Mouse (Mus musculus) gastrocnemius, postnatal 25 days (tissue): ENCODE measurements at regions not wholly inside any gene's neighbourhood (a gene's known extent, or its start where the extent isn't known, plus 50 kb on each side); places are given as distances from the start of the nearest gene placed in this dataset.

Experiments
- DNase-seq: peaks from one replicate; pipeline ENCODE4 v3.0.0; 2022

- DNase-seq = no peak
Observed at GRCm38 (mm10) chrX:162210848-162211247, 51.3 kb upstream of the Nhs start.
